Mouse (Mus musculus): ENCODE measurements at regions not wholly inside any gene's neighbourhood (a gene's known extent, or its start where the extent isn't known, plus 50 kb on each side); places are given as distances from the start of the nearest gene placed in this dataset.

- no peak for TF ChIP-seq POLR2A (IDR thresholded peaks at IDR 0.05; ENCODE audit: insufficient read depth, low read depth, low read length)
- no peak for TF ChIP-seq CTCF (IDR thresholded peaks at IDR 0.05)
- no peak for TF ChIP-seq EP300 (IDR thresholded peaks at IDR 0.05; ENCODE audit: insufficient read depth, low read depth, low read length)
Observed at GRCm38 (mm10) chr10:126764740-126765139, 136.4 kb downstream of the Atp23 start.

Measured in heart, adult 2 months (tissue).